Mouse (Mus musculus) neural tube, embryonic 15.5 days (tissue): Measurements from ENCODE around the gene Ephb3. TPM values are rescaled to one million over a fixed set of nuclear protein-coding genes. Genes with fewer than 3 reads are reported as not detected.
"Not testable (repeated sequence)": the region's sequence is repeated elsewhere in the genome, so short reads cannot be mapped to it uniquely, and the experiment has no call there.

Experiments
- ATAC-seq: fragments of 200-750 bp; cut with Nextera tagmentation; 2 replicates; pipeline ENCODE4 v1.8.0; 2017; ENCODE audit warnings: mild to moderate bottlenecking, moderate TSS enrichment, moderate library complexity; ENCODE audit not compliant: low FRiP score
- H3K27ac ChIP-seq: fragments of 300-500 bp; sonication (generic); replicated peaks from 2 replicates; pipeline ENCODE4 v1.5.1; 2015; ENCODE audit warnings: mild to moderate bottlenecking, inconsistent platforms
- H3K27me3 ChIP-seq: fragments of 300-500 bp; sonication (generic); replicated peaks from 2 replicates; pipeline ENCODE4 v1.6.1; 2015; ENCODE audit warnings: inconsistent platforms
- H3K36me3 ChIP-seq: fragments of 300-500 bp; sonication (generic); 2 replicates; pipeline ENCODE4 v1.6.1; 2015; ENCODE audit warnings: inconsistent platforms
- H3K4me1 ChIP-seq: fragments of 300-500 bp; sonication (generic); 2 replicates; pipeline ENCODE4 v1.6.1; 2015; ENCODE audit warnings: inconsistent platforms
- H3K4me2 ChIP-seq: fragments of 300-500 bp; sonication (generic); 2 replicates; pipeline ENCODE4 v1.6.1; 2015; ENCODE audit warnings: inconsistent platforms, mild to moderate bottlenecking, moderate library complexity
- H3K4me3 ChIP-seq: fragments of 300-500 bp; sonication (generic); replicated peaks from 2 replicates; pipeline ENCODE4 v1.5.1; 2015; ENCODE audit warnings: mild to moderate bottlenecking, inconsistent platforms
- H3K9ac ChIP-seq: fragments of 300-500 bp; sonication (generic); replicated peaks from 2 replicates; pipeline ENCODE4 v1.6.1; 2015; ENCODE audit warnings: mild to moderate bottlenecking, inconsistent platforms
- H3K9me3 ChIP-seq: fragments of 300-500 bp; sonication (generic); replicated peaks from 2 replicates; pipeline ENCODE4 v1.6.1; 2016; ENCODE audit warnings: inconsistent platforms
- WGBS: fragments of 180-500 bp; shearing (Covaris S2); methylation state at CpG from one replicate; pipeline ENCODE4 v1.1.7; 2015; ENCODE audit warnings: mixed read lengths; 5-methylcytosine and 5-hydroxymethylcytosine counted together
- polyA plus RNA-seq: library from polyadenylated mRNA; unstranded; fragments of >200 nt; fragmentation: Nextera tagmentation; extraction: Ambion mirVana; gene quantifications from 2 replicates; pipeline ENCODE4 v1.2.1, GENCODE M21; 2015

Ephb3 gene
- 12.0 and 14.4 TPM in 2 replicates for polyA plus RNA-seq

GRCm38 (mm10) chr16:21204367-21205092 is at the start of gene Ephb3:
Ephb3 (plus strand) TSS chr16:21204755.
- H3K9me3 ChIP-seq, result no peaks in the 10 kb centered on the region
- H3K9ac ChIP-seq, result peak within 1 kb of the TSS; percentile 79
- H3K4me3 ChIP-seq, result peak within 1 kb of the TSS; percentile 84
- under 1% methylated on average over 51 of the region's 51 CpGs for WGBS
- 0 out of 2 replicates have a peak, but pooled peaks cover 3% of the 10 kb centered on the region for H3K27me3 ChIP-seq
- peak within 1 kb of the TSS; percentile 80 for H3K27ac ChIP-seq
- peaks cover 48% of the 10 kb centered on the region for H3K4me1 ChIP-seq
- no peaks in the 10 kb centered on the region for H3K36me3 ChIP-seq
- H3K4me2 ChIP-seq, result peak within 1 kb of the TSS; percentile 68
- peak; percentile 97 for ATAC-seq

- not testable (repeated sequence) for H3K27ac ChIP-seq, H3K4me1 ChIP-seq, H3K9me3 ChIP-seq, H3K36me3 ChIP-seq, H3K27me3 ChIP-seq, ATAC-seq, H3K4me3 ChIP-seq, H3K9ac ChIP-seq, H3K4me2 ChIP-seq
Measured at GRCm38 (mm10) chr16:21156261-21156660, 48.3 kb upstream of the Ephb3 start.

- H3K4me2 ChIP-seq, H3K27me3 ChIP-seq, H3K9me3 ChIP-seq, H3K27ac ChIP-seq, H3K4me3 ChIP-seq, H3K9ac ChIP-seq, H3K36me3 ChIP-seq, ATAC-seq, H3K4me1 ChIP-seq: not testable (repeated sequence)
- WGBS, result 93% methylated on average over 1 of the region's 1 CpGs
Measured at GRCm38 (mm10) chr16:21159226-21159625, 45.3 kb upstream of the Ephb3 start.

GRCm38 (mm10) chr16:21163423-21163822 is 41.1 kb upstream of the Ephb3 start:
- not testable (repeated sequence) for H3K27me3 ChIP-seq, H3K4me2 ChIP-seq, H3K9ac ChIP-seq, H3K4me3 ChIP-seq, H3K27ac ChIP-seq, ATAC-seq, H3K36me3 ChIP-seq, H3K9me3 ChIP-seq, H3K4me1 ChIP-seq
- WGBS, result 88% methylated on average over 3 of the region's 3 CpGs

DNA sequence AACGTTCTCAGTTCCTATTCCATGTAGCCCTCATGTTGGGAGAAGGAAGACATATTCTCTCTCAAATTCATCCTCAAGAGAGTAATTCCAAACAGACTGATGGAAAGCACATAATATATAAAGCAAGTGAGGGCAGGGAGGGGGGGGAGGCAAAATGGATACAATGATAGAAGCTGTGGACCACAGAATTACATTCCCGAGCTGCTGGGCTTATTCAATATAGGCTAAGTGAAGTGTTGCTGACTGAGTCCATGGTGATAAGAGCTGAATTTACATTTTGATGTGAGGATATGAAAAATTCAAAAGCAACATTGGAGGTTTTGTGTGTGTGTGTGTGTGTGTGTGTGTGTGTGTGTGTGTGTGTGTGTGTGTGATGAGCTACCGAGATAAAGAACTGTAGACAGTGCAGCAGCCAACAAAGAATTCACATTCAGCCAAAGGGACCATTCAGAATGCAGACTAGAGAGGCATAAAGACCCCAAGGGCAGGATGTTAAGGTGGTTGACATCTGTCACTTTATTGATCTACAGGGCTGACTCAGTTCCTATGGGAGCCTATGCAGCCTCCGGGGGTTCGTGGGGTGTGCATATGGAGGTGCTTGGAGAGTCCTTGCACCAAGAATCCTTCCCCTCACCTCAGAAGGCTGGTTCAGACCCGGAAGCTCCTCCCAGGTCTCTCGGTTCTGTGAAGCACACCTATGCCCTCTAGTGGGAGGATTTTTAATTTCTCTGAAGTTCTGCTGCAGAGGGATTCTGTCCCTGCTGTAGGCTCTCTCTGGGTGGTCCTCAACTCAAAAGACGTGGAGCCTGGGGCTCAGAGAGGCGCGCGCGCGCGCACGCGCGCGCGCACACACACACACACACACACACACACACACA is 39.0 kb upstream of the Ephb3 start:
- H3K27me3 ChIP-seq, H3K36me3 ChIP-seq, H3K4me3 ChIP-seq, H3K4me1 ChIP-seq, H3K9me3 ChIP-seq, H3K27ac ChIP-seq, H3K9ac ChIP-seq, H3K4me2 ChIP-seq: not testable (repeated sequence)
- WGBS, result 15% methylated on average over 17 of the region's 19 CpGs
- peak; percentile 86 for ATAC-seq

- no peaks in the 10 kb centered on the region for H3K36me3 ChIP-seq
- H3K4me3 ChIP-seq, result no peak overlapping the region
- no peaks in the 10 kb centered on the region for H3K9me3 ChIP-seq
- H3K9ac ChIP-seq, result no peak overlapping the region
- ATAC-seq, result no peak
- WGBS, result 91% methylated on average over 13 of the region's 13 CpGs
- no peak overlapping the region for H3K4me2 ChIP-seq
- no peaks in the 10 kb centered on the region for H3K4me1 ChIP-seq
- no peaks in the 10 kb centered on the region for H3K27me3 ChIP-seq
- H3K27ac ChIP-seq, result no peak overlapping the region
Measured at GRCm38 (mm10) chr16:21168730-21169129, 35.8 kb upstream of the Ephb3 start.

DNA sequence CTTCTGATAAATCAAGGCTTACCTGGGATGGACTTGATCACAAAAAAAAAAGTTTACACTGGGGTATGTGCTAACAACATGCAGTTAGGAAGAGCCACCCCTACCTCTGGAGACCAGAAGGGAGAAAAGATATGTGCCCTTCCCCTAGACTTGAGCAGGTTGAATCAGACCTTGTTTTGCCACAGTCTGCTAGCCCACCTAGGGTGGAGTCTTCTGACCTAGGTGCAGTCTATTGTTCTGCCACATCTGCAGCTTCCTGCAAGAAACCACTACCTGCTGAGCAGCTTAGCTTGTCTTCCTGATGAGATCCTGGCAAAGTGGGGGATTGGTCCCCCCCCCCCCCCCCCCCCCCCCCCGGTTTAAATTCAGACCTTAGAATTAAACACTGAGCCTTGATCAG is 29.3 kb upstream of the Ephb3 start:
- H3K9ac ChIP-seq, result no peak overlapping the region
- H3K4me1 ChIP-seq, result no peaks in the 10 kb centered on the region
- no peak for ATAC-seq
- H3K36me3 ChIP-seq, result no peaks in the 10 kb centered on the region
- H3K27ac ChIP-seq, result no peak overlapping the region
- no peak overlapping the region for H3K4me3 ChIP-seq
- H3K4me2 ChIP-seq, result no peak overlapping the region
- WGBS, result no CpG with 5 or more reads among the region's 1 CpGs
- no peaks in the 10 kb centered on the region for H3K27me3 ChIP-seq
- no peaks in the 10 kb centered on the region for H3K9me3 ChIP-seq

GRCm38 (mm10) chr16:21182108-21182507 is 22.4 kb upstream of the Ephb3 start:
- WGBS, result 86% methylated on average over 1 of the region's 1 CpGs

GRCm38 (mm10) chr16:21184697-21185096 is 19.9 kb upstream of the Ephb3 start:
- Histone ChIP-seq H3K36me3 (no peaks in the 10 kb centered on the region), H3K4me1 (peaks cover 8% of the 10 kb centered on the region), H3K27me3 (no peaks in the 10 kb centered on the region), H3K4me2 (no peak overlapping the region), H3K9me3 (no peaks in the 10 kb centered on the region), H3K9ac (no peak overlapping the region), H3K4me3 (no peak overlapping the region), H3K27ac (no peak overlapping the region)
- ATAC-seq, result no peak

More at GRCm38 (mm10) chr16:21182108-21182507, 22.4 kb upstream of the Ephb3 start:
- no peaks in the 10 kb centered on the region for H3K36me3 ChIP-seq
- H3K9ac ChIP-seq, result no peak overlapping the region
- ATAC-seq, result no peak
- no peak overlapping the region for H3K27ac ChIP-seq
- no peak overlapping the region for H3K4me3 ChIP-seq
- no peak overlapping the region for H3K4me2 ChIP-seq
- H3K9me3 ChIP-seq, result no peaks in the 10 kb centered on the region
- H3K4me1 ChIP-seq, result peaks cover 3% of the 10 kb centered on the region; the same call in 1 of the 2 replicates
- no peaks in the 10 kb centered on the region for H3K27me3 ChIP-seq

DNA sequence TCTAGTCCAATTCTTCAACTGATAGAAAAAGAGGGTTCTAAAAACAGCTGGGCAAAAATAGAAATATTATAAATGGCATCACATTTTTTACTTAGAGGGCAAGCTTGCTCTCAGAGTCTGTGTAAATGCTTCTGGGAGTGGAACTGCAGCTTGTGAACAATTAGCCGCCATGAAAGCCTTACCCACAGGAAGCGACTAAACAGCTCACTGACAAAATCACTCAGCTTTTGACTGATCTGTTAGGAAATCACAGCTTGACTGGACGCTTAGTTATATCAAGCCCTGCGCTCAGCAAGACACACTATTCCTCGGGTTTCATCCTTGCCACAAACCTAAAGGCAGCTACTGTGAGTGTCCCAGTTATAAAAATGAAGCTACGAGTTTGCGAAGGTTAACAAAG is 17.0 kb upstream of the Ephb3 start:
- ATAC-seq, result no peak
- WGBS, result 33% methylated on average over 7 of the region's 7 CpGs
- H3K27ac ChIP-seq, result 0 out of 2 replicates have a peak overlapping the region, but pooled peaks have one; percentile 43

DNA sequence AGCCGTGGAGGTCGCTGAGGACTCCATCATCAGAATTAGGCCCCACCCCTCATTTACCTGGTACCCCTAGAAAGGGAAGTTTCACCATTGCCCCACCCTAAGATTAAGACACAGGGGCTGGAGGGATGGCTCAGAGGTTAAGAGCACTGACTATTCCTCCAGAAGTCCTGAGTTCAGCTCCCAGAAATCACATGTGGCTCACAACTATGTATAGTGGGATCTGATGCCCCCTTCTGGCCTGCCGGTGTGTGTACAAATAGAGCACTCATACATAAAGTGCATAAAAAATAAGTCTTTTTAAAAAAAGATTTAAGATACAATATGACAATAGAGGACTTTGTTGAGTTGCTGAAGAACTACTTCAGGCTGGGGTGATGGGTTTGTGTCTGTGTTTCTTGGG is 16.2 kb upstream of the Ephb3 start:
- Histone ChIP-seq H3K9me3 (no peaks in the 10 kb centered on the region), H3K9ac (no peak overlapping the region), H3K27me3 (no peaks in the 10 kb centered on the region), H3K4me1 (peaks cover 11% of the 10 kb centered on the region), H3K36me3 (no peaks in the 10 kb centered on the region), H3K27ac (no peak overlapping the region), H3K4me2 (no peak overlapping the region), H3K4me3 (no peak overlapping the region)
- WGBS, result 86% methylated on average over 3 of the region's 3 CpGs
- ATAC-seq, result no peak

More for the DNA sequence above, 17.0 kb upstream of the Ephb3 start:
- H3K36me3 ChIP-seq, result no peaks in the 10 kb centered on the region
- H3K27me3 ChIP-seq, result no peaks in the 10 kb centered on the region
- H3K9ac ChIP-seq, result no peak overlapping the region
- H3K4me3 ChIP-seq, result no peak overlapping the region
- no peaks in the 10 kb centered on the region for H3K9me3 ChIP-seq
- H3K4me1 ChIP-seq, result peaks cover 11% of the 10 kb centered on the region
- H3K4me2 ChIP-seq, result peak overlapping the region; percentile 1; the same call in 1 of the 2 replicates

DNA sequence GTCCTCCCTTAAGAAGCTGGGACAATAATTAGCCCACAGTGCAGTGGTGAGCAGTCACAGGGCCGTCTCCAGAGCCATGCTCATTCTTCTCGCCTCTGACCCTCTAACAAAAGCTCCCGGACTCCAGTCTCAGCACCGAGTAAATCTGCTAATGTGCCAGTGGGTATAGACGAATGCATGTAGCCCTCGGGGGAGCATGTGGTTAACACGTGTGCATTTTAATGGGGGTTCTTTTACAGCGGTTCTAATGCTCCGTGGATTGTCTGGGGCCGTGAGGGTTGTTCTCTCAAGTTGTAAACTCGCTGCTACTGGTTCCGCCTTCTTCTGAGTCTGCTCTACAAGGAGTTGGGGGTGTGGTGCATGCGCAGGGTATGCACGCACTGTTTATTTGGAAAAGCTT is 13.0 kb upstream of the Ephb3 start:
- WGBS, result 40% methylated on average over 14 of the region's 14 CpGs
- no peak for ATAC-seq

More for the DNA sequence above, 13.0 kb upstream of the Ephb3 start:
- H3K36me3 ChIP-seq, result no peaks in the 10 kb centered on the region
- H3K9ac ChIP-seq, result no peak overlapping the region
- no peak overlapping the region for H3K4me3 ChIP-seq
- H3K4me2 ChIP-seq, result no peak overlapping the region
- H3K27me3 ChIP-seq, result 0 out of 2 replicates have a peak, but pooled peaks cover 3% of the 10 kb centered on the region
- H3K27ac ChIP-seq, result no peak overlapping the region
- H3K4me1 ChIP-seq, result peaks cover 11% of the 10 kb centered on the region
- H3K9me3 ChIP-seq, result no peaks in the 10 kb centered on the region
